Comparison of ENCODE assay signal across 8 mouse cellular contexts in genomic region chr6:91212571-91212970, GRCm38 (mm10). TPM values are rescaled to one million over a fixed set of nuclear protein-coding genes. Genes with fewer than 3 reads are reported as not detected.
A peak's percentile ranks its signal among the peaks of the same experiment; 100 is the strongest.
DNase-seq lines count a peak whose midpoint lies in the region; ATAC-seq lines count a peak whose summit lies in the region.

No protein-coding gene starts in this region.

- peak; percentile 55 to 68 for DNase-seq in right cerebral cortex, postnatal 10 days (ENCODE audit: low spot score in 2 of 2)
- DNase-seq in right cerebral cortex, adult 2 months (ENCODE audit: low spot score in 2 of 2) = no peak
- DNase-seq in embryo, embryonic 9.5 days (ENCODE audit: extremely low spot score) = peak; percentile 80
- peak; percentile 74 for DNase-seq in heart, adult 8-10 months (ENCODE audit: low spot score)
- peak; percentile 11 to 13 for DNase-seq in kidney, adult 8-10 months
- DNase-seq in right cerebral cortex, postnatal 4 days = peak; percentile 56
- no peak for DNase-seq in cerebellum, postnatal 14 days

- no peaks in the 10 kb centered on the region for H3K36me3 ChIP-seq in lung, embryonic 16.5 days (ENCODE audit: control insufficient read depth, insufficient read depth, low read length)

- peak overlapping the region; percentile 56 for H3K9ac ChIP-seq in lung, embryonic 16.5 days (ENCODE audit: low read length)

- peaks cover 9% of the 10 kb centered on the region for H3K27me3 ChIP-seq in lung, embryonic 16.5 days (ENCODE audit: control insufficient read depth, insufficient read depth, low read depth, low read length)

- no peak overlapping the region for H3K27ac ChIP-seq in lung, embryonic 16.5 days (ENCODE audit: low read length)

- H3K4me3 ChIP-seq in lung, embryonic 16.5 days (ENCODE audit: low read length) = peak overlapping the region; percentile 39

- WGBS in lung, embryonic 16.5 days = 2% methylated on average over 28 of the region's 29 CpGs

- peaks cover 10% of the 10 kb centered on the region for H3K4me1 ChIP-seq in lung, embryonic 16.5 days (replicated peaks; ENCODE audit: control insufficient read depth, insufficient read depth, low read length)

- peak; percentile 84 for ATAC-seq in lung, embryonic 16.5 days (ENCODE audit: low read depth)

- peak overlapping the region; percentile 54 for H3K4me2 ChIP-seq in lung, embryonic 16.5 days (ENCODE audit: low read depth, low read length)

- H3K9me3 ChIP-seq in lung, embryonic 16.5 days (ENCODE audit: control insufficient read depth, low read length) = no peaks in the 10 kb centered on the region

RNA-seq across cellular contexts. Expression of gene Fbln2, which starts 0.3 kb away (rescaled TPM):
- total RNA-seq in heart, adult 8-10 months (2022) = 10 to 100 TPM; 42.1 to 59.3 (median 49.9) TPM
- polyA plus RNA-seq in lung, embryonic 16.5 days (2015; fragmentation: Nextera tagmentation; extraction: Ambion mirVana) = 68.5 and 78.8 TPM in 2 replicates

RNA-seq across cellular contexts. Expression of gene Hdac11, which starts 56.1 kb away (rescaled TPM):
- 10 to 100 TPM; 20.1 to 24.7 (median 23.3) TPM for total RNA-seq in heart, adult 8-10 months (2022)
- polyA plus RNA-seq in lung, embryonic 16.5 days (2015; fragmentation: Nextera tagmentation; extraction: Ambion mirVana) = 6.4 and 7.7 TPM in 2 replicates

Comparison
In these comparisons a context has a peak if more than half of its experiments do, and no peak if none do; other contexts are left out.
1. DNase-seq: peak in right cerebral cortex, postnatal 10 days (2 of 2), embryo, embryonic 9.5 days (single experiment), heart, adult 8-10 months (single experiment), kidney, adult 8-10 months (2 of 2) and right cerebral cortex, postnatal 4 days (single experiment); none in right cerebral cortex, adult 2 months (0 of 2) and cerebellum, postnatal 14 days (0 of 2).